Mouse (Mus musculus) cortical plate, adult 2 months (tissue): ENCODE data around the gene Hydin.

Source experiments
- CTCF ChIP-seq: fragments of 200-500 bp; IDR thresholded peaks from 2 replicates; pipeline ENCODE4 v1.5.1; 2011; ENCODE audit warnings: mild to moderate bottlenecking, control low read depth, low read length; ENCODE audit not compliant: insufficient read depth; ENCODE audit errors: extremely low read depth
- POLR2A ChIP-seq: fragments of 200-500 bp; IDR thresholded peaks from 2 replicates; pipeline ENCODE4 v1.6.1; 2011; ENCODE audit warnings: mild to moderate bottlenecking, low read length, control low read depth; ENCODE audit not compliant: insufficient read depth; ENCODE audit errors: extremely low read depth

- no peak for TF ChIP-seq CTCF
- no peak for TF ChIP-seq POLR2A
Observed at GRCm38 (mm10) chr8:110323981-110324574, 57.3 kb downstream of the Hydin start.
